Comparison of ENCODE assay signal across 19 mouse cellular contexts in the genomic region with DNA sequence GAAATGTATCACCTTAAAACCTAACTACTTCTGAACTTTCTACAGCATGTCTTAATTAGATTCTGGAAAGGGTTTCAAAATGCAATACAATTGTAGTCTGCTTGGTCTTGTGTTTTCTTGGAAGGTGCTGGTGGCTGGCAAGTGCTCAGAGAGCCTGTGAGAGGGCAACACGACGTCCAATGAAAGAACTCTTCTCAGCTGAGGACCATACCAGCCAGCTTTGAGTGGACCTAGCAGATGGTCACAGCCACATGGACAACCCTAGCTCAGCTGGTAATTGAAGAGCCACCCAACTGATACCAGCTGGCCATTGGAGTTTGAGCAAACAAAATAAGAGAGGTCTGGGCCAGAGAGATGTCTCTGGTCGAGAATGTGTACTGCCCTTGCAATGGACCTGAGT. TPM values are rescaled to one million over a fixed set of nuclear protein-coding genes. Genes with fewer than 3 reads are reported as not detected.
DNase-seq lines count a peak whose midpoint lies in the region; ATAC-seq lines count a peak whose summit lies in the region.
"Had no signal": no experiment of that assay in that cellular context is flagged by ENCODE, and none has a peak within 500 bp of the region (broad histone marks: within the 10 kb centered on the region; RNA-seq: fewer than 3 reads in every experiment).

No protein-coding gene starts in this region.

- 93% methylated on average over 3 of the region's 3 CpGs for WGBS in embryonic facial prominence, embryonic 12.5 days
- 90% methylated on average over 3 of the region's 3 CpGs for WGBS in embryonic facial prominence, embryonic 10.5 days
- 86% methylated on average over 3 of the region's 3 CpGs for WGBS in midbrain, embryonic 11.5 days
- 87% methylated on average over 3 of the region's 3 CpGs for WGBS in midbrain, embryonic 13.5 days
- WGBS in stomach, embryonic 16.5 days: 78% methylated on average over 3 of the region's 3 CpGs
- WGBS in kidney, embryonic 16.5 days: 80% methylated on average over 3 of the region's 3 CpGs

- no peak overlapping the region for H3K4me2 ChIP-seq in embryonic facial prominence, embryonic 12.5 days (replicated peaks)
- H3K4me2 ChIP-seq in midbrain, embryonic 11.5 days: no peak overlapping the region
- H3K4me2 ChIP-seq in midbrain, embryonic 13.5 days (replicated peaks): no peak overlapping the region
- H3K4me2 ChIP-seq in stomach, embryonic 16.5 days (ENCODE audit: low read depth, low read length): no peak overlapping the region
- no peak overlapping the region for H3K4me2 ChIP-seq in kidney, embryonic 16.5 days (replicated peaks; ENCODE audit: low read depth, low read length)
- H3K4me2 ChIP-seq: heart, embryonic 15.5 days; hindbrain, embryonic 12.5 days; limb, embryonic 12.5 days; liver, embryonic 15.5 days had no signal

- H3K9me3 ChIP-seq in embryonic facial prominence, embryonic 12.5 days: no peaks in the 10 kb centered on the region
- no peaks in the 10 kb centered on the region for H3K9me3 ChIP-seq in embryonic facial prominence, embryonic 10.5 days
- H3K9me3 ChIP-seq in midbrain, embryonic 11.5 days (ENCODE audit: control insufficient read depth, low read length): no peaks in the 10 kb centered on the region
- no peaks in the 10 kb centered on the region for H3K9me3 ChIP-seq in midbrain, embryonic 13.5 days
- H3K9me3 ChIP-seq in stomach, embryonic 16.5 days (replicated peaks; ENCODE audit: control insufficient read depth, low read length): no peaks in the 10 kb centered on the region
- H3K9me3 ChIP-seq in kidney, embryonic 16.5 days (ENCODE audit: low read length): no peaks in the 10 kb centered on the region
- H3K9me3 ChIP-seq: heart, embryonic 15.5 days; hindbrain, embryonic 12.5 days; limb, embryonic 12.5 days; liver, embryonic 15.5 days; midbrain, embryonic 10.5 days had no signal

- H3K9ac ChIP-seq in embryonic facial prominence, embryonic 12.5 days: no peak overlapping the region
- no peak overlapping the region for H3K9ac ChIP-seq in midbrain, embryonic 11.5 days (ENCODE audit: low read length)
- H3K9ac ChIP-seq in midbrain, embryonic 13.5 days (replicated peaks): no peak overlapping the region
- H3K9ac ChIP-seq in stomach, embryonic 16.5 days (ENCODE audit: low read length): no peak overlapping the region
- H3K9ac ChIP-seq in kidney, embryonic 16.5 days (replicated peaks; ENCODE audit: low read length): no peak overlapping the region
- H3K9ac ChIP-seq: heart, embryonic 15.5 days; hindbrain, embryonic 12.5 days; limb, embryonic 12.5 days; liver, embryonic 15.5 days had no signal

- H3K27me3 ChIP-seq in embryonic facial prominence, embryonic 12.5 days: no peaks in the 10 kb centered on the region
- no peaks in the 10 kb centered on the region for H3K27me3 ChIP-seq in embryonic facial prominence, embryonic 10.5 days (replicated peaks; ENCODE audit: low read depth, poor library complexity, severe bottlenecking)
- H3K27me3 ChIP-seq in midbrain, embryonic 11.5 days (ENCODE audit: control insufficient read depth, insufficient read depth, low read length): no peaks in the 10 kb centered on the region
- no peaks in the 10 kb centered on the region for H3K27me3 ChIP-seq in midbrain, embryonic 13.5 days
- no peaks in the 10 kb centered on the region for H3K27me3 ChIP-seq in stomach, embryonic 16.5 days (ENCODE audit: control insufficient read depth, insufficient read depth, low read length)
- no peaks in the 10 kb centered on the region for H3K27me3 ChIP-seq in kidney, embryonic 16.5 days (ENCODE audit: insufficient read depth, low read length)
- H3K27me3 ChIP-seq: heart, embryonic 15.5 days; hindbrain, embryonic 12.5 days; limb, embryonic 12.5 days; liver, embryonic 15.5 days had no signal

- H3K36me3 ChIP-seq in embryonic facial prominence, embryonic 12.5 days: no peaks in the 10 kb centered on the region
- no peaks in the 10 kb centered on the region for H3K36me3 ChIP-seq in embryonic facial prominence, embryonic 10.5 days (replicated peaks)
- no peaks in the 10 kb centered on the region for H3K36me3 ChIP-seq in midbrain, embryonic 11.5 days (ENCODE audit: control insufficient read depth, insufficient read depth, low read length)
- H3K36me3 ChIP-seq in midbrain, embryonic 13.5 days: no peaks in the 10 kb centered on the region
- H3K36me3 ChIP-seq in stomach, embryonic 16.5 days (ENCODE audit: control insufficient read depth, insufficient read depth, low read length): no peaks in the 10 kb centered on the region
- H3K36me3 ChIP-seq in kidney, embryonic 16.5 days (ENCODE audit: insufficient read depth, low read length): no peaks in the 10 kb centered on the region
- H3K36me3 ChIP-seq: heart, embryonic 15.5 days; hindbrain, embryonic 12.5 days; limb, embryonic 12.5 days; liver, embryonic 15.5 days; midbrain, embryonic 10.5 days had no signal

- peaks cover 35% of the 10 kb centered on the region for H3K4me1 ChIP-seq in embryonic facial prominence, embryonic 12.5 days
- H3K4me1 ChIP-seq in embryonic facial prominence, embryonic 10.5 days: peaks cover 26% of the 10 kb centered on the region
- H3K4me1 ChIP-seq in midbrain, embryonic 11.5 days (ENCODE audit: control insufficient read depth, insufficient read depth, low read length): peaks cover 8% of the 10 kb centered on the region; the same call in 1 of the 2 replicates
- peaks cover 5% of the 10 kb centered on the region; the same call in 1 of the 2 replicates for H3K4me1 ChIP-seq in midbrain, embryonic 13.5 days (replicated peaks)
- peaks cover 12% of the 10 kb centered on the region; the same call in 1 of the 2 replicates for H3K4me1 ChIP-seq in stomach, embryonic 16.5 days (ENCODE audit: control insufficient read depth, insufficient read depth, low read length)
- no peaks in the 10 kb centered on the region for H3K4me1 ChIP-seq in kidney, embryonic 16.5 days (ENCODE audit: insufficient read depth, low read length)
- H3K4me1 ChIP-seq: liver, embryonic 15.5 days had no signal

- H3K27ac ChIP-seq in embryonic facial prominence, embryonic 12.5 days: 0 out of 2 replicates have a peak overlapping the region, but pooled peaks have one; percentile 17
- no peak overlapping the region for H3K27ac ChIP-seq in embryonic facial prominence, embryonic 10.5 days (replicated peaks)
- H3K27ac ChIP-seq in midbrain, embryonic 11.5 days (ENCODE audit: low read depth, low read length): no peak overlapping the region
- no peak overlapping the region for H3K27ac ChIP-seq in midbrain, embryonic 13.5 days
- peak overlapping the region; percentile 12; the same call in 1 of the 2 replicates for H3K27ac ChIP-seq in stomach, embryonic 16.5 days (ENCODE audit: low read length)
- H3K27ac ChIP-seq in kidney, embryonic 16.5 days (ENCODE audit: low read length): no peak overlapping the region
- H3K27ac ChIP-seq: hindbrain, embryonic 12.5 days; limb, embryonic 12.5 days; liver, embryonic 15.5 days; midbrain, embryonic 10.5 days had no signal

- ATAC-seq in embryonic facial prominence, embryonic 12.5 days (ENCODE audit: insufficient number of reproducible peaks, insufficient read depth, low FRiP score, low TSS enrichment): no peak
- no peak for ATAC-seq in midbrain, embryonic 11.5 days (ENCODE audit: low FRiP score)
- ATAC-seq in midbrain, embryonic 13.5 days: no peak
- ATAC-seq in stomach, embryonic 16.5 days (ENCODE audit: insufficient read depth, low FRiP score): no peak
- ATAC-seq in kidney, embryonic 16.5 days (ENCODE audit: low FRiP score, low TSS enrichment): no peak
- ATAC-seq: forebrain, embryonic 14.5 days; intestine, postnatal 0 days had no signal

- DNase-seq in embryonic facial prominence, embryonic 10.5 days (ENCODE audit: low spot score): no peak
- peak; percentile 26 for DNase-seq in midbrain, embryonic 11.5 days (ENCODE audit: low spot score, missing footprints)
- DNase-seq in cerebellum, postnatal 36 days: peak; percentile 73
- DNase-seq in ovary, postnatal 14 days (ENCODE audit: low spot score): no peak
- DNase-seq: adrenal gland, postnatal 36 days; kidney, postnatal 25 days; lung, postnatal 14 days; right cerebral cortex, adult 18-20 months had no signal

- H3K4me3 ChIP-seq in embryonic facial prominence, embryonic 12.5 days: no peak overlapping the region
- no peak overlapping the region for H3K4me3 ChIP-seq in embryonic facial prominence, embryonic 10.5 days
- no peak overlapping the region for H3K4me3 ChIP-seq in midbrain, embryonic 11.5 days (ENCODE audit: low read depth, low read length)
- no peak overlapping the region for H3K4me3 ChIP-seq in midbrain, embryonic 13.5 days (replicated peaks)
- no peak overlapping the region for H3K4me3 ChIP-seq in stomach, embryonic 16.5 days (replicated peaks; ENCODE audit: low read length)
- no peak overlapping the region for H3K4me3 ChIP-seq in kidney, embryonic 16.5 days (ENCODE audit: low read length)
- H3K4me3 ChIP-seq: heart, embryonic 15.5 days; hindbrain, embryonic 12.5 days; limb, embryonic 12.5 days; liver, embryonic 15.5 days; midbrain, embryonic 10.5 days had no signal

RNA-seq across cellular contexts. Expression of a gene that starts 55.6 kb away (rescaled TPM):
- polyA plus RNA-seq in embryonic facial prominence, embryonic 12.5 days (2016; fragmentation: Nextera tagmentation; extraction: Ambion mirVana): 85.1 and 88.5 TPM in 2 replicates
- polyA plus RNA-seq in embryonic facial prominence, embryonic 10.5 days (2016; fragmentation: Nextera tagmentation; extraction: Ambion mirVana): 12.9 and 15.9 TPM in 2 replicates
- polyA plus RNA-seq in midbrain, embryonic 11.5 days (2014; fragmentation: Nextera tagmentation; extraction: Ambion mirVana): 14.0 and 17.0 TPM in 2 replicates
- polyA plus RNA-seq in midbrain, embryonic 13.5 days (2015; fragmentation: Nextera tagmentation; extraction: Ambion mirVana): 7.3 and 9.2 TPM in 2 replicates
- 68.7 and 74.7 TPM in 2 replicates for polyA plus RNA-seq in stomach, embryonic 16.5 days (2015; fragmentation: Nextera tagmentation; extraction: Ambion mirVana)
- 43.8 and 48.5 TPM in 2 replicates for polyA plus RNA-seq in kidney, embryonic 16.5 days (2015; fragmentation: Nextera tagmentation; extraction: Ambion mirVana)

Comparison
In these comparisons a context has a peak if more than half of its experiments do, and no peak if none do; other contexts are left out.
1. H3K27ac ChIP-seq: peak in embryonic facial prominence, embryonic 12.5 days (single experiment) and stomach, embryonic 16.5 days (single experiment); none in embryonic facial prominence, embryonic 10.5 days (single experiment), midbrain, embryonic 11.5 days (single experiment), midbrain, embryonic 13.5 days (single experiment) and kidney, embryonic 16.5 days (single experiment).
2. DNase-seq: peak in midbrain, embryonic 11.5 days (single experiment) and cerebellum, postnatal 36 days (2 of 2); none in embryonic facial prominence, embryonic 10.5 days (single experiment) and ovary, postnatal 14 days (single experiment).